ENCODE assay signal across 9 mouse cellular contexts in the genomic region with DNA sequence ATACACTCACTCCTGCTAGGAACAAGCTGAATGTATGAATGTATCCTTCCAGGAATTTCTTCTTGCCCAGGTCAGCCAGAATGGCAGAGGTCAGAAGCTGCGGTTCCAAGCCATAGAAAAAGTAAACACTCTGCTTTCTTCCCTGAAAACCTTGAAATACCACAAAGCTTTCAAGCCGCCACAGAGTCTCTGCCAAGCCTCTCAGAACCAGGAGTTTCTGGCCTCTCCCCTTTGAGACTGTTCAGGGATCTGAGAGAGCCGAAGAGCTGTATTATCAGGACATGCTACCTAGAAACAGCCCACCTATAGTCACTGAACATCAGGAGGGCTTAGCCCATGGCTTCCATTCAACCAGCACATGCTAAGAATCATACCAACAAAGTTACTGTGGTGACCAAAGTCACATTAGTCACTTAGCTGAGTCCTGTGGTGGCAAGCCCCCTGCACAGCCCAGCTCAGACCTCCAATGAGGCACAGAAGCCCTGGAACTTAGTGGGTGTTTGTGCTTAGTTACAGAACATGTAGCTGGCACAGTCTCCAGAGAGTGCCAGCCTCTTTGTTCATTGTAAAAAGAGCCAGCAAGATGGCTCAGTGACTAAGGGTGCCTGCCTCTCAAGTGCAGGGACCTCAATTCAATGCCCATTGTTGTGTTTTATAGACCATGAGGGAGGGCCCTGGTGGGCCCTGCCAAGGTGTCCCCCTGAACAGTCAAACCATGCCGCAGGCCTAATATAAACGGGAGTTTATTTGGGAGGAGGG. TPM values are rescaled to one million over a fixed set of nuclear protein-coding genes. Genes with fewer than 3 reads are reported as not detected.
DNase-seq lines count a peak whose midpoint lies in the region; ATAC-seq and TF ChIP-seq lines count a peak whose summit lies in the region.
"Had no signal": no experiment of that assay in that cellular context is flagged by ENCODE, and none has a peak within 500 bp of the region (broad histone marks: within the 10 kb centered on the region; RNA-seq: fewer than 3 reads in every experiment).

No protein-coding gene starts in this region.

- no peaks in the 10 kb centered on the region for H3K36me3 ChIP-seq in kidney, postnatal 0 days (ENCODE audit: insufficient read depth, low read length)
- H3K36me3 ChIP-seq in limb, embryonic 12.5 days, result no peaks in the 10 kb centered on the region
- H3K36me3 ChIP-seq in neural tube, embryonic 13.5 days, result no peaks in the 10 kb centered on the region

- no peaks in the 10 kb centered on the region for H3K27me3 ChIP-seq in kidney, postnatal 0 days (ENCODE audit: insufficient read depth, low read length)
- H3K27me3 ChIP-seq in limb, embryonic 12.5 days, result no peaks in the 10 kb centered on the region
- H3K27me3 ChIP-seq in neural tube, embryonic 13.5 days, result no peaks in the 10 kb centered on the region

- H3K4me2 ChIP-seq in kidney, postnatal 0 days (ENCODE audit: low read length), result no peak overlapping the region
- H3K4me2 ChIP-seq in limb, embryonic 12.5 days, result no peak overlapping the region
- no peak overlapping the region for H3K4me2 ChIP-seq in neural tube, embryonic 13.5 days

- H3K9me3 ChIP-seq in kidney, postnatal 0 days (replicated peaks; ENCODE audit: low read length), result no peaks in the 10 kb centered on the region
- no peaks in the 10 kb centered on the region for H3K9me3 ChIP-seq in limb, embryonic 12.5 days
- H3K9me3 ChIP-seq in neural tube, embryonic 13.5 days, result no peaks in the 10 kb centered on the region

- WGBS in kidney, postnatal 0 days, result 34% methylated on average over 5 of the region's 5 CpGs
- 52% methylated on average over 5 of the region's 5 CpGs for WGBS in limb, embryonic 12.5 days
- 27% methylated on average over 5 of the region's 5 CpGs for WGBS in neural tube, embryonic 13.5 days

- H3K27ac ChIP-seq in kidney, postnatal 0 days, result peak overlapping the region; percentile 32
- H3K27ac ChIP-seq in limb, embryonic 12.5 days, result peak overlapping the region; percentile 31; the same call in 1 of the 2 replicates
- peak overlapping the region; percentile 63 for H3K27ac ChIP-seq in neural tube, embryonic 13.5 days (replicated peaks)

- 0 out of 2 replicates have a peak, but pooled peaks cover 6% of the 10 kb centered on the region for H3K4me1 ChIP-seq in kidney, postnatal 0 days (replicated peaks; ENCODE audit: insufficient read depth, low read length)
- H3K4me1 ChIP-seq in limb, embryonic 12.5 days (replicated peaks), result 0 out of 2 replicates have a peak, but pooled peaks cover 8% of the 10 kb centered on the region
- peaks cover 12% of the 10 kb centered on the region for H3K4me1 ChIP-seq in neural tube, embryonic 13.5 days (replicated peaks)

- no peak for DNase-seq in kidney, postnatal 0 days (ENCODE audit: low spot score)
- no peak for DNase-seq in kidney, adult 8-10 months
- peak; percentile 38 for DNase-seq in fibroblast of lung, adult 2 months (ENCODE audit: low read depth)
- DNase-seq in urinary bladder, postnatal 36 days (ENCODE audit: low spot score in 2 of 2), result no peak
- no peak for DNase-seq in left cerebral cortex, postnatal 14 days (ENCODE audit: low spot score in 2 of 2)
- no peak for DNase-seq in urinary bladder, postnatal 14 days (ENCODE audit: low spot score)
- DNase-seq: left cerebral cortex, postnatal 4 days had no signal

- ATAC-seq in kidney, postnatal 0 days (replicated peaks; ENCODE audit: low FRiP score, low read depth), result no peak
- ATAC-seq in limb, embryonic 12.5 days (ENCODE audit: insufficient number of reproducible peaks, insufficient read depth, low FRiP score, low TSS enrichment, low read depth), result no peak
- ATAC-seq in neural tube, embryonic 13.5 days (ENCODE audit: low read depth), result peak; percentile 92

- intact Hi-C loops in left cerebral cortex, postnatal 14 days (cut with DNase I), result no loop called here

- no peak overlapping the region for H3K4me3 ChIP-seq in kidney, postnatal 0 days (replicated peaks; ENCODE audit: low read depth, low read length)
- no peak overlapping the region for H3K4me3 ChIP-seq in limb, embryonic 12.5 days (replicated peaks)
- no peak overlapping the region for H3K4me3 ChIP-seq in neural tube, embryonic 13.5 days

- no peak overlapping the region for H3K9ac ChIP-seq in kidney, postnatal 0 days (ENCODE audit: low read depth, low read length)
- no peak overlapping the region for H3K9ac ChIP-seq in limb, embryonic 12.5 days (replicated peaks)
- no peak overlapping the region for H3K9ac ChIP-seq in neural tube, embryonic 13.5 days

- TF ChIP-seq CTCF in kidney, postnatal 0 days (IDR thresholded peaks at IDR 0.05; ENCODE audit: low read depth), result no peak

RNA-seq across cellular contexts. Expression of a gene that starts 16.2 kb away (rescaled TPM):
- polyA plus RNA-seq in kidney, postnatal 0 days (2015; fragmentation: Nextera tagmentation; extraction: Ambion mirVana), result 6.3 and 7.6 TPM in 2 replicates
- 1.2 and 1.8 TPM in 2 replicates for polyA plus RNA-seq in limb, embryonic 12.5 days (2016; fragmentation: Nextera tagmentation; extraction: Ambion mirVana)
- polyA plus RNA-seq in neural tube, embryonic 13.5 days (2015; fragmentation: Nextera tagmentation; extraction: Ambion mirVana), result 1.4 and 2.0 TPM in 2 replicates
- total RNA-seq in left cerebral cortex, postnatal 14 days (2021), result 1 to 10 TPM; 8.2 to 9.3 TPM
